Mouse (Mus musculus) erythroblast, embryonic 14.5 days (primary cell): ENCODE data around the gene Yif1b.

Source experiments
- GATA1 ChIP-seq: IDR thresholded peaks from 2 replicates; pipeline ENCODE4 v1.6.1; 2012; ENCODE audit warnings: low read length, inconsistent platforms, mixed read lengths
- TAL1 ChIP-seq: IDR thresholded peaks from 3 replicates; pipeline ENCODE4 v1.6.1; 2012; ENCODE audit warnings: low read length, inconsistent platforms, mixed read lengths

DNA sequence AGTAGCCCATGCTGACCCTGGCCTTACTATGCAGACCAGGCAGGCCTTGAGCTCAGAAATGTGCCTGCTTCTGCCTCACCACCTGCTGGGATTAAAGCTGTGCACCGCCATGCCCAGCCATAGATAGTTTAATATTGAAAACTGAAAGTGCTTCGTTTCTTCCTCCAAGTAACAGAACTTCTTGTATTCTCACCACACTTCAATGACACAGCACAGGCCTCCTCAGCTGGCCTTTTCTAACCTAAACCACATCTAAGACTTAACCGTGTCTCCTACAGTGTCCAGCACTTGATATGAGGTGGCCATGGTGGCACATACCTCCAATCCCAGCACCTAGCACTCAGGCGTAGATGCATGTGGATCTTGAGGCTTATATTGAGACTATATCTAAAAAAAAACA is 32.3 kb downstream of the Yif1b start:
- TF ChIP-seq TAL1 (no peak), GATA1 (no peak)
